Mouse (Mus musculus): ENCODE measurements around the gene Pigf. TPM values are rescaled to one million over a fixed set of nuclear protein-coding genes. Genes with fewer than 3 reads are reported as not detected.
A peak's percentile ranks its signal among the peaks of the same experiment; 100 is the strongest.

Gene Pigf
- polyA plus RNA-seq, 1 experiment from 2014 or later, result 25.3 TPM

- Histone ChIP-seq H3K4me3 (ENCODE audit: low read depth, low read length) (no peak overlapping the region), H3K9me3 (ENCODE audit: control insufficient read depth, low read length) (no peaks in the 10 kb centered on the region), H3K4me2 (ENCODE audit: low read depth, low read length) (peak overlapping the region; percentile 10; the same call in 1 of the 2 replicates), H3K36me3 (ENCODE audit: control insufficient read depth, insufficient read depth, low read length) (no peaks in the 10 kb centered on the region), H3K27ac (replicated peaks; ENCODE audit: low read depth, low read length) (peak overlapping the region; percentile 67), H3K4me1 (ENCODE audit: control insufficient read depth, insufficient read depth, low read length) (peaks cover 15% of the 10 kb centered on the region; the same call in 1 of the 2 replicates), H3K27me3 (replicated peaks; ENCODE audit: control insufficient read depth, insufficient read depth, low read length) (no peaks in the 10 kb centered on the region), H3K9ac (ENCODE audit: low read depth, low read length) (no peak overlapping the region)
- DNase-seq (ENCODE audit: low spot score) (peak; percentile 93), ATAC-seq (ENCODE audit: low read depth) (peak; percentile 86)
- 26% methylated on average over 7 of the region's 8 CpGs for WGBS
Observed at GRCm38 (mm10) chr17:87057486-87058266, 32.5 kb upstream of the Pigf start.

GRCm38 (mm10) chr17:87056761-87057160 lies 31.6 kb upstream of the Pigf start:
- Histone ChIP-seq H3K9me3 (ENCODE audit: control insufficient read depth, low read length) (no peaks in the 10 kb centered on the region), H3K4me3 (ENCODE audit: low read depth, low read length) (no peak overlapping the region), H3K36me3 (ENCODE audit: control insufficient read depth, insufficient read depth, low read length) (no peaks in the 10 kb centered on the region), H3K4me1 (ENCODE audit: control insufficient read depth, insufficient read depth, low read length) (peaks cover 15% of the 10 kb centered on the region; the same call in 1 of the 2 replicates), H3K4me2 (ENCODE audit: low read depth, low read length) (no peak overlapping the region), H3K27ac (replicated peaks; ENCODE audit: low read depth, low read length) (peak overlapping the region; percentile 67), H3K9ac (ENCODE audit: low read depth, low read length) (no peak overlapping the region), H3K27me3 (replicated peaks; ENCODE audit: control insufficient read depth, insufficient read depth, low read length) (no peaks in the 10 kb centered on the region)
- ATAC-seq (ENCODE audit: low read depth) (no peak), DNase-seq (ENCODE audit: low spot score) (no peak)
- 92% methylated on average over 7 of the region's 7 CpGs for WGBS

- ATAC-seq (ENCODE audit: low read depth) (no peak), DNase-seq (ENCODE audit: low spot score) (no peak)
- no peak overlapping the region for H3K9ac ChIP-seq (ENCODE audit: low read depth, low read length)
- H3K4me2 ChIP-seq (ENCODE audit: low read depth, low read length), result no peak overlapping the region
- no peak overlapping the region for H3K27ac ChIP-seq (replicated peaks; ENCODE audit: low read depth, low read length)
- 77% methylated on average over 1 of the region's 1 CpGs for WGBS
- no peaks in the 10 kb centered on the region for H3K27me3 ChIP-seq (replicated peaks; ENCODE audit: control insufficient read depth, insufficient read depth, low read length)
- no peak overlapping the region for H3K4me3 ChIP-seq (ENCODE audit: low read depth, low read length)
- H3K4me1 ChIP-seq (ENCODE audit: control insufficient read depth, insufficient read depth, low read length), result peaks cover 15% of the 10 kb centered on the region; the same call in 1 of the 2 replicates
- H3K9me3 ChIP-seq (ENCODE audit: control insufficient read depth, low read length), result no peaks in the 10 kb centered on the region
- no peaks in the 10 kb centered on the region for H3K36me3 ChIP-seq (ENCODE audit: control insufficient read depth, insufficient read depth, low read length)
Observed at GRCm38 (mm10) chr17:87055663-87056062, 30.5 kb upstream of the Pigf start.

- WGBS, result 33% methylated on average over 5 of the region's 5 CpGs
- no peak overlapping the region for H3K4me3 ChIP-seq (ENCODE audit: low read depth, low read length)
- H3K36me3 ChIP-seq (ENCODE audit: control insufficient read depth, insufficient read depth, low read length), result no peaks in the 10 kb centered on the region
- H3K27me3 ChIP-seq (replicated peaks; ENCODE audit: control insufficient read depth, insufficient read depth, low read length), result no peaks in the 10 kb centered on the region
- H3K4me1 ChIP-seq (ENCODE audit: control insufficient read depth, insufficient read depth, low read length), result peaks cover 15% of the 10 kb centered on the region; the same call in 1 of the 2 replicates
- no peak overlapping the region for H3K27ac ChIP-seq (replicated peaks; ENCODE audit: low read depth, low read length)
- no peaks in the 10 kb centered on the region for H3K9me3 ChIP-seq (ENCODE audit: control insufficient read depth, low read length)
- H3K4me2 ChIP-seq (ENCODE audit: low read depth, low read length), result no peak overlapping the region
- DNase-seq (ENCODE audit: low spot score) (peak; percentile 45), ATAC-seq (ENCODE audit: low read depth) (no peak)
- H3K9ac ChIP-seq (ENCODE audit: low read depth, low read length), result no peak overlapping the region
Observed at GRCm38 (mm10) chr17:87055051-87055459, 29.8 kb upstream of the Pigf start.

GRCm38 (mm10) chr17:87053921-87054320 lies 28.7 kb upstream of the Pigf start:
- Histone ChIP-seq H3K9me3 (ENCODE audit: control insufficient read depth, low read length) (no peaks in the 10 kb centered on the region), H3K9ac (ENCODE audit: low read depth, low read length) (no peak overlapping the region), H3K36me3 (ENCODE audit: control insufficient read depth, insufficient read depth, low read length) (no peaks in the 10 kb centered on the region), H3K27me3 (replicated peaks; ENCODE audit: control insufficient read depth, insufficient read depth, low read length) (no peaks in the 10 kb centered on the region), H3K4me2 (ENCODE audit: low read depth, low read length) (no peak overlapping the region), H3K4me1 (ENCODE audit: control insufficient read depth, insufficient read depth, low read length) (peaks cover 15% of the 10 kb centered on the region; the same call in 1 of the 2 replicates), H3K27ac (replicated peaks; ENCODE audit: low read depth, low read length) (no peak overlapping the region), H3K4me3 (ENCODE audit: low read depth, low read length) (no peak overlapping the region)
- no peak for DNase-seq (ENCODE audit: low spot score)
- no peak for ATAC-seq (ENCODE audit: low read depth)
- WGBS, result 77% methylated on average over 5 of the region's 5 CpGs

- Histone ChIP-seq H3K27ac (replicated peaks; ENCODE audit: low read depth, low read length) (no peak overlapping the region), H3K9me3 (ENCODE audit: control insufficient read depth, low read length) (no peaks in the 10 kb centered on the region), H3K4me3 (ENCODE audit: low read depth, low read length) (no peak overlapping the region), H3K4me1 (ENCODE audit: control insufficient read depth, insufficient read depth, low read length) (peaks cover 13% of the 10 kb centered on the region; the same call in 1 of the 2 replicates), H3K4me2 (ENCODE audit: low read depth, low read length) (no peak overlapping the region), H3K36me3 (ENCODE audit: control insufficient read depth, insufficient read depth, low read length) (no peaks in the 10 kb centered on the region), H3K9ac (ENCODE audit: low read depth, low read length) (no peak overlapping the region), H3K27me3 (replicated peaks; ENCODE audit: control insufficient read depth, insufficient read depth, low read length) (no peaks in the 10 kb centered on the region)
- 74% methylated on average over 1 of the region's 1 CpGs for whole genome bisulfite sequencing
- ATAC-seq (ENCODE audit: low read depth), result no peak
- no peak for DNase-seq (ENCODE audit: low spot score)
Observed at GRCm38 (mm10) chr17:87052432-87052831, 27.2 kb upstream of the Pigf start.

- Histone ChIP-seq H3K9me3 (ENCODE audit: control insufficient read depth, low read length) (no peaks in the 10 kb centered on the region), H3K4me1 (ENCODE audit: control insufficient read depth, insufficient read depth, low read length) (peaks cover 7% of the 10 kb centered on the region; the same call in 1 of the 2 replicates), H3K4me2 (ENCODE audit: low read depth, low read length) (no peak overlapping the region), H3K27me3 (replicated peaks; ENCODE audit: control insufficient read depth, insufficient read depth, low read length) (no peaks in the 10 kb centered on the region), H3K36me3 (ENCODE audit: control insufficient read depth, insufficient read depth, low read length) (no peaks in the 10 kb centered on the region), H3K9ac (ENCODE audit: low read depth, low read length) (no peak overlapping the region), H3K4me3 (ENCODE audit: low read depth, low read length) (no peak overlapping the region), H3K27ac (replicated peaks; ENCODE audit: low read depth, low read length) (no peak overlapping the region)
- ATAC-seq (ENCODE audit: low read depth), result no peak
- 90% methylated on average over 1 of the region's 1 CpGs for WGBS
- DNase-seq (ENCODE audit: low spot score), result no peak
Observed at GRCm38 (mm10) chr17:87051652-87052051, 26.4 kb upstream of the Pigf start.

GRCm38 (mm10) chr17:87050469-87051175 lies 25.4 kb upstream of the Pigf start:
- Histone ChIP-seq H3K4me1 (ENCODE audit: control insufficient read depth, insufficient read depth, low read length) (peaks cover 5% of the 10 kb centered on the region; the same call in 1 of the 2 replicates), H3K9ac (ENCODE audit: low read depth, low read length) (no peak overlapping the region), H3K9me3 (ENCODE audit: control insufficient read depth, low read length) (no peaks in the 10 kb centered on the region), H3K4me2 (ENCODE audit: low read depth, low read length) (no peak overlapping the region), H3K36me3 (ENCODE audit: control insufficient read depth, insufficient read depth, low read length) (no peaks in the 10 kb centered on the region), H3K27ac (replicated peaks; ENCODE audit: low read depth, low read length) (no peak overlapping the region), H3K4me3 (ENCODE audit: low read depth, low read length) (no peak overlapping the region), H3K27me3 (replicated peaks; ENCODE audit: control insufficient read depth, insufficient read depth, low read length) (no peaks in the 10 kb centered on the region)
- WGBS, result 58% methylated on average over 9 of the region's 9 CpGs
- DNase-seq (ENCODE audit: low spot score) (peak; percentile 54), ATAC-seq (ENCODE audit: low read depth) (peak; percentile 48; the same call in 1 of the 2 replicates)
